Mouse (Mus musculus): ENCODE measurements at regions not wholly inside any gene's neighbourhood (a gene's known extent, or its start where the extent isn't known, plus 50 kb on each side); places are given as distances from the start of the nearest gene placed in this dataset.

DNA sequence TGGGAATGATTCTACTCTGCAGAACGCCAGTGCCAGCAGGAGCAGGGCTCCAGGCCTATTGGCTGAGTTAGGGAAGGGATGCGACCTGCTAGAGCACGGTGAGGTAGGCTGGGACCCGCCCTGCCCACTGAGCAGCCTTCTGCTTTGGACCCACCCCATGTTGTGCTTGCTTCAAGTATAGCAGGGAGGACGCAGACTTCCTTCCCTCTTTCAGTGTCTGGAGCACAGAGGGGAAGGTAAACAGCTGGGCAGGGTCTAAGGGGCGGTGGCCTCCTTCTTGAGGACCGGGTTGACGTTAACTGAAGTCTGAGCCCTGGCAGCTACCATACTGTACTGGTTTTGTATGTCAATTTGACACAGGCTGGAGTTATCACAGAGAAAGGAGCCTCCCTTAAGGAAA, 165.6 kb upstream of the A230072I06Rik start:
- TF ChIP-seq POLR2AphosphoS5 (IDR thresholded peaks at IDR 0.05; ENCODE audit: borderline replicate concordance, low read depth, low read length) (no peak), CHD1 (IDR thresholded peaks at IDR 0.05; ENCODE audit: low read depth, low read length) (no peak), POLR2A (IDR thresholded peaks at IDR 0.05; ENCODE audit: control insufficient read depth in 1 of 2, insufficient read depth in 1 of 2, low read depth in 1 of 2, low read length in 2 of 2, poor library complexity in 1 of 2) (no peak), CTCF (IDR thresholded peaks at IDR 0.05 in 2 of 3, conservative IDR thresholded peaks at IDR 0.05 in 1 of 3; ENCODE audit: control insufficient read depth in 1 of 3, insufficient read depth in 1 of 3, low read depth in 2 of 3, low read length in 3 of 3, poor library complexity in 1 of 3, severe bottlenecking in 1 of 3) (no peak)

Data from MEL (cell line).